Mouse (Mus musculus) spleen, postnatal 14 days (tissue): ENCODE data around the gene Pin4.

Source experiments
- DNase-seq, 2 experiments: peaks; one replicate each; pipeline ENCODE4 v3.0.0; 2021 to 2022; ENCODE audit warnings: low spot score in 2 of 2

Pin4 gene

DNA sequence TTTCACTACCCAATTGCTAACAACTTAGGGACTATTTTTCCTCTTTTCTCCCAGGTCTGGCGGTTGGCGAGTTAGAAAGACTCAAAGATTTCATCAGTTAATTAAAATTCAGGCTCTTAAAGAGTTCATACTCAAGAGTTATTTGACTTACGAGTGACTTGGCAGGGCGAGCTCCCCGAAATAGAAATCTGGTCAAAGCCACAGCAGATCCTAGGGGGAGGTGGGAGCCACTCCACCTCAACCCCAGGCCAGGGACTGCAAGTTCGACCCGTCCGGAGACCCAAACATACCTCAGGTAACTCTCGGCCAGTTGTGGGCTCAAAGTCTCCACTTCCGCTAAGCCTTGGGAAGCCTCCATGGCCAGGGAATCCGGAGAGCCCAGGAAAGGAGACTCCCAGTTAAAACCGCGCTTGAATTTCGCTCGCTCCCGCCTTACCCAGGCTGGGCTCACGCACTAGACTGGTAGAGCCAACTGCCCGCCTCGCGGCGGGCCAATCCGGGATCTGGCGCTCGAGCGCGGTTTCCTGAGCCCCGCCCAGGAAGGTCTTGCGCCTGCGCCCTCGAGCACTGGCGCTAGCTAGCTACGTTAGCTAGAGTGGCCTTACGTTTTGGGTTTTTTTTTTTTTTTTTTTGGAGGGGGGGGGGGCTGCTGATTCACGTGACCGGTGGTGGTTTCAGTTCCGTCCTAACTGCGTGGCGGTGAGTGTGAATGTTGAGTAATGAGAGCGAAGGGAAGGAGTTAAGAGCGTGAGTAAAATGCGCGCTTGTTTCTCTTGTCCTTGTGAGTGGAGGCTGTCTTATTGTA lies 37.6 kb downstream of the Pin4 start, which contains the start of gene Ercc6l:
Gene Ercc6l, minus strand, starts transcription at position 474 of the 805 bp plus-strand sequence.
- peak; percentile 80 to 84 for DNase-seq

DNA sequence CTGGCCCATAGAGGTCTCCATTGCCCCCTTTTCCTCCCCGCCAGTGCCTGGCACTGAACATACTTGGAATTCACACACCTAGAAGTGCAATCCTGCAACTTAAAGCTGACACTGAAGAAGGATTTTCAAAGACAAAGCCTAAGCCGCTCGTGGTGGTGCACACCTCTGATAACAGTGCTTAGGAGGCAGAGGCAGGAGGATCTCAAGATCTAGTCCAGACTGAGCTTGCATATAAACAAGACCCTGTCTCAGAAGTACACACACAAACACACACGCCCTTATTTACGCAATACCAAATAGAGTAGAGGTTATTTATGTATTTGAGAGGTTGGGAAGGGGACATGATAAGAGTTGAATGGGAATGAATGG lies 38.2 kb downstream of the Pin4 start:
- DNase-seq = no peak

DNA sequence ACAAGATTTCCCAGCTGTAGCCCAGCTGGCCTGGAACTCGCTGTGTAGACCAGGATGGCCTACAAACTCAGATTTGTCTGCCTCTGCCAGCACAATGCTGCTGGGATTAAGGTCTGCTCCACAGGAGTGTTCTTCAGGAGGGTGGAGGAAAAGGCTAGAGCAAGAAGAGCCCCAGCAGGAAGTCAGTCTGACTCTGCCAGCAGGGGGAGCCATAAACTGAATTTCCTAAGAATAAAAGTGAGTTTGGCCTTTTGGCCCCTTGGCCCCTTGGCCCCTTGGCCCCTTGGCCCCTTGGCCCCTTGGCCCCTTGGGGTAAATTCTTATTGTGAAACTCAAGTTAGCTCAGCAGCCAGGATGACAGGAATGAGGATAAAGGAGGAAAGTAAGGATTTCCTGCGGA lies 40.5 kb downstream of the Pin4 start:
- peak; percentile 7 to 32 for DNase-seq

- no peak for DNase-seq
Observed at GRCm38 (mm10) chrX:102160528-102160927, 41.3 kb downstream of the Pin4 start.

DNA sequence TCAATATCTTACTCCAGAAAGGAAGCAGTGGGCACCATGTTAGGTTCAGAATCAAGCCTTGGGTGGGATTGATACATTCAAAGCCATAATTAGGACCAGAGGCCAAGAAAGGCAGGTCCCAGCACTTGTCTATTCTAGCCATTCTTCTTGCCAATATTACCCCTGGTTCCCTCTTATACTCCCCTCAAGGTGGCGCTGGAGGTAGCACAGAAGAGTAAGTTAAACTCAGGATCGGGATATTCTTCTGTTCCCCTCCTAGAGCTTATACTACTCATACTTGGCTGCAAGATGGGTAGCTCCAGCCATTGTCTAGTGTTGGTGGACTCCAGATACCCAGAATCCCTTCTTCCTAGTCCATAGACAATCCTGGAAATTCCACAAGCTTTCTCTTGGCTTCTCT lies 43.8 kb downstream of the Pin4 start:
- no peak for DNase-seq

DNA sequence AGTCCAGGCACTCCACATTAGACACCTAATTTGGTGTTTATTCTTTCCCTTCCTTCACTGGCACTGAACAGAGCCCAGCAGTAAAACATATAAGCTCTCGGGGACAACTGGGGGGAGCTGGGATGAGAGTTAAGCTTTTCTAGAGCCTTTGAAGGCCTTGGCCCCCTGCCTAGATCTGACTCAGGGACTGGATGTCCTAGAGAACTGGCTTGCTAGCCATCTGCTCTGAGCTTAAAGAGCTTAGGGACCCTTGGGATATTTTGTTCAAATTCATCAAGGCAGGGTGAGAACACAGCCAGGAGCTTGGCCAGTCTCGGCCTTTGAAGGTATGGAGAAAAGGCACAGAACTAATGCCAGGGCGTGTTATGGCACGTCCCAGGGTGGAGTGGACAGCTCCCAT lies 44.3 kb downstream of the Pin4 start:
- no peak for DNase-seq

DNA sequence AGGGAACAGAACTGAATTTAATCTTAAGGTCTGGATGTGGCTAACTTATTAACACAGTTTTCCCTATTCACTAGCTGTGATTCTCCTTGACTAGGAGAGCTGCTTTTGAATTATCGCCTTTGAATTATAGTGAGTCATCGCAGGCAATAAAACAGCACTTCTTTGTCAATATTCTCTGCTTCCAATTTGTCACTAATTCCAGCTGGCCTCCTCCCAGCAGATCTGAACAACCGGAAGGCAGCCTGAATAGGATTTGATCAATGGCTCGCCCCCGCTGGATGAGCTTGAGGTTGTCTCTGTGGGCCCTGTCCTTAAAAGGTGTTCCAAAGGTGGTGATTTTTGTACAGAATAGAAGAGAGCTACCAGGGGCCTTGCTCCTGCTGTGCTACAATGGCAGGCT lies 47.3 kb downstream of the Pin4 start:
- DNase-seq = no peak

DNA sequence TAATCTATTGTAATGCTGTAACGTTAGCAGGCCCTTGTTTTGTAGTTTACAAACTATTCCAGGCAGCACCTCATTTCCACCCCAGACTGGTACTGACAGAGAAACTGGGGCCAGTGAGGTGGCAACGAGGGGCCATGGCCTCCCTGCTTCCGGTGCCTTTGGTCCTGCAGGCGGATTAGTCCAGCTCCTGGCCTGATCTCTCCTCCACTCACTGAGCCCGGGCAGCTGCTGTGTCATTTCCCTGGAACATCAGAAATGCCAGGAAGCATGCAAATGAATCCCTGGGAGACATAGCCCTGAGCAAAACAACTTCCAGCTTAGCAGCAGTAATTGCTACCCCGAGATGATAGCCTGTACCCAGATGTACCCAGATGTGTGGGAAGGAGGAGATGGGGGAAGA lies 47.7 kb downstream of the Pin4 start:
- DNase-seq = no peak

GRCm38 (mm10) chrX:102169724-102170123 lies 50.5 kb downstream of the Pin4 start:
- DNase-seq = no peak

- no peak for DNase-seq
Observed at GRCm38 (mm10) chrX:102170135-102170534, 50.9 kb downstream of the Pin4 start.

GRCm38 (mm10) chrX:102170900-102171299 lies 51.7 kb downstream of the Pin4 start:
- no peak for DNase-seq

GRCm38 (mm10) chrX:102175538-102176287 lies 56.5 kb downstream of the Pin4 start:
- no peak for DNase-seq
